Mouse (Mus musculus): Measurements from ENCODE around the gene Hcfc1.
A peak's percentile ranks its signal among the peaks of the same experiment; 100 is the strongest.

The Hcfc1 gene

DNA sequence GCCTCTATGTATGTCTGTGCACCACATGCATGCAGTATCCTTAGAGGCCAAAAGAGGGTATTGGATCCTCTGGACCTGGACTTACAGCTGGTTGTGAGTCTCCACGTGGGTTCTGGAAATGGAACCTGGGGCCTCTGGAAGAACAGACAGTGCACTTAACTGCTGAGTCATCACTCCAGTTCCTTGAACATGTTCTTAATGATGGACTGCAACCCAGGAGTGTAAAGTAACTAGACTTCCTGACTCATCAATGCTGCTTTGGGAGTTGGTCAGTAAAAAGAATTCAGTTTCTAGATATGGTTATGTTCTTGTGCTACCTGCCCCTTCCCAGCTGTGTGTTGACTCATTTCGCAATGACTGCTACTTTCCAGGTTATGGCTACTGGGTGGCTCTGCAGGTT, 34.3 kb downstream of the Hcfc1 start:
- DNase-seq = no peak

DNA sequence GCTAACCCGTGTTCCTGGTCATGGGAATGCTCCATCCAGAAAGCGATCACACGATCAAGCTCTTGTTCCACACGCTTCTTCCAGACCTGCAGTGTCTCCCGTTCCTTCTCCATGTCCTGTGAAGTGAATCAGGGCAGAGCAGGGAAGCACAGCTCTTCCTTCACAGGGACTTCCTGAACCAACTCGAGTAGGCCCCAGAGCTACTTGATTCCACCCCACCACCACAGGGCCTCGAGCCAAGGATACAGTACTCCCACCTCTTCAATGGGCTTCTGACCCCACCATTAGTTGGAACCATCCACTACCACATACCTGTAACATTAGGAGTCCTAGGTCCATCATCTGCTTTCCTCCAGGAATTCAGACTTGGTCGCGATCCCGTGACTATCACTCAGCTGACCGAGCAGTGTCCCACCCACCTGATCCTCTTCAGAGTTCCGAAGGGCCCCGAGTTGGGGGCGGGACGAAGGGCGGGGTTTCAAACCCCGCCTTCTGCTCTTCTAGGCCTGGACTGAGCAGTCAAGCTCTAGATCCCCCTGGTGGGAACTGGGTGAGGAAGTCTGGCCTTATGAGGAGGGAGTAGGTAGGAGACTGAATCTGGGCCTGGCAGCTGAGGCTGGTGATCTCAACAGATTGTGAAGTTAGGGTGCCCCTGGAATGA, 35.6 kb downstream of the Hcfc1 start, which contains the start of gene Renbp:
Gene Renbp (minus strand): TSS at position 449 of the 661 bp plus-strand sequence.
- no peak for DNase-seq

DNA sequence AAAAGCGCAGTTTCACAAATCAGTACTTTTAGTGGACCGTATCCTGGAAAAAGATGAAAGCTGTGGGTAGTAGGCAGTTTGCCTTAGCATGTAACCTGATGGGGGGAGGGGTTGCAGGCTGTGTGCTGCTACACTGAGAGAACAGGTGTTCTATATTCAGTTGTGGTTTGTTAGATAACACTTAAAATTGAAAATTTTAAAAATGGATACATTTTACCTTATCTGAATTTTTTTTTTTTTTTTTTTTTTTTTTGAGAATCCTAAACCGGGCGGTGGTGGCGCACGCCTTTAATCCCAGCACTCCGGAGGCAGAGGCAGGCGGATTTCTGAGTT, 43.6 kb downstream of the Hcfc1 start:
- DNase-seq = no peak

DNA sequence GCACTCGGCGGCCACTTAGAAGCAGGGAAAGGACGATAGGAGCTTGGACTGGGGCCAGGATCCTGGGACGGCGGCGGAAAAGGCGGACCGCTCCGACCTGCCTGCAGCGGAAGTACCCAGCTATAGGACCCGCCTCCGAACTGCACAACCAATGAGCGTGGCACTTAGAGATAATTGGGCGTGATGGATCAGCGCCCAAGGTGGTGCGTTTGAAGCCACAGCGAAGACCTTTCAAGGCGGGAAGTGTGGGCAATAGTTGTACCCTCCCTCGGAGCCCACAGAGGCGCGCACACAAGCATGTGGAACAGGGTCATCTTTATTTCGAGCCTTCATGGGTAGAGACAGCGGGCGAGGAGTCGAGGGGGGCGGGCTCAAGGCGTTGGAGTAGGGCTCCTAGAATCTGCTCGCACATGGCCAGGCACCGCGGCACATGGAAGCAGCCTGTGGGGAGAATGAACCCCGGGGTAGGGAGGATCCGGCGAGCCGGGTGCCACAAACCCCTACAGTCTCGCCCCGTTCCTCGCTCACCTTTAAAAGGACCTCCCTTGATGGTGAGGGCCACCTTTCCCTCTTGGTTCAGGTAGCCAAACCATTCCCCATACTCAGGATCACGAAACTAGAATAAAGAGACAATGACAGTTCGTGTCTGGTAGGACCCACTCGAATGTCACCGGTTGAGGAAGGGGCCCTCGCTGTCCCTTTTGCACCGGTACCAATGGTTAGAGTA, 44.2 kb downstream of the Hcfc1 start, which contains the start of the genes Arhgap4 and Naa10:
Gene Arhgap4 (minus strand): TSS at position 48 of the 727 bp plus-strand sequence.
Gene Naa10 (minus strand): TSS at position 122 of the 727 bp plus-strand sequence.
- peak; percentile 87 for DNase-seq

DNA sequence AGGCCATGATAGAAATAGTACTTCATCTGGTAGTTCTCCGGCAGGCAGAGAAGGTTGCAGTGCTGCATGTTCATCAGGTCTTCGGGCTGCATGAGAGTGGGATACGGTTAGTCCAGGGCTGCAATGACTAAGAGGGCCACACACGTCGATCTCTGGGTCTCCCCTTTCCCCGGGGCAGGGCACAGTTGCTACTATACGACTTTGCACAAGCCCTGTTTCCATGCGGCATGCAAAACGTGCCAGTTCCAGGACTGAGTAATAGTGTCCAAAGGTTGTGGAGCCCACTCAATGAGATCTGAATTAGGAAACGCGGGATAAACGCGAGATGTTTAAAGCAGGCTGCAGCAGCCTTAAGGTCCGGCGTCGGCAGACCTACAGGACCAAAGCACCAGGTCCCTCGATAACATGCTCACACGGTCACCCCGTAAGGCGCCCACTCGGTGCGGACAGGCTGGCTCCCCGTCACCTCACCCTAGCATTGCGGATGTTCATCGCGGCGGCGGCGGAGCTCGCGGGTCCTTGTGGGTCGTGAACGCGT, 44.8 kb downstream of the Hcfc1 start:
- no peak for DNase-seq

DNA sequence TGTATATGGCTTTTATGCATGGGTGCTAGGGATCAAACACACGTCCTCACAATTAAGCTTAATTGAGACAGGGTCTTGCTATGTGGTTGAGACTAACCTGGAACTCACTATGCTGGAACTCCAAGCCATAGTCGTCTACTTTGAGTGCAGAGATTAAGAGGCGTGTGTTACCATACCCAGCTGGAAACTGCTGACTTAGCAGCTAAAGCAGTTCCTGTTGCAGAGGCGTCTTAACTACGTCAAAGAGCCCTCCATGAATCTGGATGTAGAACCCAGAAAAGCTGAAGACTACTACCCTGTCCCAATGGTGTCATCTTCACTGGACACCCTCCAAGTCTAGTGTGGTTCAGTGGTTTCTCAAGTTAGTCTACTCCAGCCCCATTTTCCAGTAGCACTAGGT, 47.5 kb downstream of the Hcfc1 start:
- DNase-seq = no peak

DNA sequence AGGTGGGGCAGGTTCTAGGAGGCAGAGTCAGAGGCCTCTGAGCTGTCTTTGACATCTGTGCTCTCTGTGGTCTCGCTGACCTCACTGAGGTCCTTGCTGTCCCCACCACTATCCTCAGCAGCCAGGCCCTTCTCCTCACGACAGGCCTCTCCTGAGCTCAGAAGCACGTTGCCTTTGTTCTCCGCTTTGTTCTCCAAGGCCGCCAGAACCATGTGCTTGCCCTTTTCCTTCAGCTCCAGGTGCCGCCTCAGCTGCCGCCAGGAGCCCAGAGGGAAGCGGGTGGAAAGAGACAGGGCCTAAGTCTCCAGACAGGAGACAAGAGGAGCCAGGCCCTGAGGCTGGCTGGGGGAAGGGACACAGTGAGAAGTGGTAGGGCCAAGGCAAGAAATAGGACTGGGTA, 49.2 kb downstream of the Hcfc1 start:
- no peak for DNase-seq

DNA sequence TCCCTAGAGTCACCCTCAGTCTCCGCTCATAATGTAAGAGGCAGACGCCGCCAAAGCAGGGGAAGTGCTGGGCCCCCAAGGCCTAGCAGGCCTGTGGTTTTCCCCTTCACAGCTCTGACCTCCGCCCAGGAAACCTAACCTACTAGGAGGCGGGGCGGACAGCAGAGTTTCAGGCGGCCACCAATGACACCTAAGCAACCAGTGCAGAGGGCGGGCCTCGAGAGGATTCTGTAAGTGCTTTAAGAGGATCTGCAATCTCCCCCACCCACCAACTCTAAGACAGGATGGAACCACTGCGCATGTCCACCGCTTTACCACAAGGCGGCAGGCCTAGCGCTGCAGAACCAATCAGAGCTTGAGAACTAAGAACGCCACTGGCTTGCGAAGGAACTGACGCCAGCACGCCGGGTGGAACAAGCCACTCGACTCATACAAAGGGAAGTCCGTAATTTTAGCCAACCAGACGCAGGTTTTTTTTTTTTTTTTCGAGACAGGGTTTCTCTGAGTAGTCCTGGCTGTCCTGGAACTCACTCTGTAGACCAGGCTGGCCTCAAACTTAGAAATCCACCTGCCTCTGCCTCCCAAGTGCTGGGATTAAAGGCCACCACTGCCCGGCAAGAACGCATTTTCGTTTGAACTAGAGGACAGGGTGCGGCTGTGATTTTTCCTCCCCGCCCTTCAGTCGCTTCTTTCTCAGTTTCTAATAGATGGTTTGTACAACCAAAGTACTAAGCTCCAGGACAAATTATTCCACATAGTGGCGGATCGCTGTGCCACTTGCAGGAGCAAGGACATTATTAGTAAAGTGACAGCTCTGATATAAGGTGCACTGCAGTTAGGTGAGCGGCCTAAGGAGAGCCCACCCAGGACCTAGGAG, 51.1 kb downstream of the Hcfc1 start:
- peak; percentile 82 for DNase-seq

DNA sequence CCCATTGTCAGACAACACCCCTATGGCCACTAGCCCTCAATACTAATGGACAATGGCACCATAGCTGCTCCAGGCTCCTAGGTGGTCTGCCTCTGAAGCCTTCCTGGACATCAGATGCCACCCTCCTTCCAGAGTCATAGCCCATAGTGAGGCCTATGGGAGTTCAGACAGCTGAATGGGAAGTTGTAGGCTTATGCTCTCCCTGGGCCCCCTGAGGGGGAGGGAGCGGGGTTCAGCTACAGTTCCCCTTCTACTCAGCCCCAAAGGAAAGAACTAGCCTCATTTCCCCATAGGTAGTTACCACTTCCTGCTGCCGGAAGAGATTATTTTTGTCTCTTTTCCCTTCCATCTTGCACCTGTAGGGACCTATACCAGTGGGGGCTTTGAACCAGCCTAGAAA, 54.6 kb downstream of the Hcfc1 start:
- DNase-seq = no peak

DNA sequence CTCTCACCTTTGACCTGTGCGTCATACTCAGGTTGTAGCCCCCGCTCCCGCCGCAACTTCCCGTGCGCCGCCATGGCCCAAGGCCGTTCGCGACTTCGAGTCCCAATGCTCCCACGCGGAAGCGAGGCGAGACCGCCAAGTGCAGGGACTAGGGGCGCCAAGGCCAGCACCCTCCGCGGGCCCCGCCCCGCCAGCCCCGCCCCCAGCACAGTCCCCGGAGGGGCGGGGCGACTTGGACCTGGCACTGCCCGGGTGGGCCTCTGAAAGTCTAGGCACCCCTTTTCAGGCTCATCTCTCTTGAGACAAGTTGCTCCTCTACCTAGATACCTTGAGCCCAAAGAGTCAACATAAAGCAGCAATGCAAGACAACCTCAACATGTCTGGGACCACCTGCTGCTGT, 55.0 kb downstream of the Hcfc1 start:
- DNase-seq = no peak

DNA sequence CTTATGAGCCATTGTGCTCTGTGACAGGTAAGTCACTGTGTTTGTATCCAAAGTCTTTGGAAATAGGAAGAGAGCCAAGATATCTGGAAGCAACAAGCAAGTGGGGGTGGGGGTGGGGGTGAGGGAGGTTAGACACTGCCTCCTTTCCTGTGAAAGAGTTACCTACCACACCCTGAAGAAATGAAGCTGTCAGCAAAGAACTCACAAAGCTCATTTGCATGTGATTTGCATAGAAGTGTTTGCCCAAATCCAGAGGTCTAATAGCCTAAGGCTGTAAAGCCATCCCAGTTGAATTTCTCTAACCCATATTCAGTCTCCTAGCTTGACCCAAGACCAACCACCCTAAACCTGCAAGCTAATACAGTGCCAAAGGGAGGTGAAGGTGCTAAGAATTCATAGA, 55.7 kb downstream of the Hcfc1 start:
- no peak for DNase-seq

DNA sequence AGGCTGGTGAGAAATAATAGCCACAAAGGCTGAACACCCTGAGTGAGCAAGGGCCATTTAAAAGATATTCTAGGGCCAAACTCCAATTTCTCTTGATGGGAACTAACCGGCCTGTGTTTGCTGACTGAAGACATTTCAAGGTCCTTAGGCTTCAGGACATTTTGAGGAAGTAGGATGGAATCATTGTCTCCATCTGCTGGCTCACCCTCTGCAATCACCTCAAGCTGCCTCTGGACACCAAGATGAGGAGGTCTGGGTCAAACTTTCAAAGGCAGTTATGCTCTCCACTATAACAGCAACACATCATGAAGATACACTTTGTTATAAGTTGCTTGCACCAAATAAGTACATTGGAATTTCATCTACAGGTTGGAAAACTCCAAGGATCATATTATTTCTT, 56.1 kb downstream of the Hcfc1 start:
- no peak for DNase-seq

DNA sequence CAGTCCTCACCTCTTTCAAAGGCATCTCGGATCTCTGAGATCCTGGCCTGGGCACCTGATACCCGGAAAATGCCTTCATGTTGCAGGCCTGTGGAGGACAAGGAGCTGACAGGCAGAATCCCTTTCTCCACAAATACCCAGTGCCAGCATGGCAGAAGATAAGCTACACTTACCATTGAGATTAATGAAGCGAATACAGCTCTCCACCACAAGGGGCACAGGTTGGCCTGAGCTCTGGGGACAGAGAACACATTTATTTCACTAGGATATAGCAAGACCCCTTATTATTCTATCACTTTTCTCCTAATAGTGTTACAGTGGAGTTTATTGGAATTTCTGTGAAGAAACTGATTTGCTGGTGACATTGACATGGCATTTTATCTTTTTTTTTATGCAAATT, 68.2 kb downstream of the Hcfc1 start:
- no peak for DNase-seq

DNA sequence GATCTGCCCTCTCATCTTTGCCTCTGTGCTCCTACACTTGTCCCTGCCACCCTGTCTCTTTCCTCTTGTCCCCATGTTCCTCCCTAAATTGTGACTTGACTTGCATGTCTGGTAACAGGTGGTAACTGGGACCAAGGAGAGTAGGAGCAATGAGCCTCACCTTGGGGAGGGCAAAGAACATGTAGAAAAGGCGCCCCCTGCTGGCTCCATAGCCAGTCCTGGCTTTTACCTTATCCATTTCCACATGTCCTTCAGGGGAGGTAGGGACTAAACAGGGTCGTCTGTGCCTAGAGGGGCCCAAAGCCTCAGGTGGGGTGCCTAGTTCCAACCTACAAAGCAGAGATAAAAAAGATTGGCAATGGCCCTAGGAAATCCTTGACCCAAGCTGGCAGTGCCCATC, 70.4 kb downstream of the Hcfc1 start, which contains the start of gene L1cam:
Gene L1cam (minus strand): TSS at position 387 of the 400 bp plus-strand sequence.
- DNase-seq = peak; percentile 47

DNA sequence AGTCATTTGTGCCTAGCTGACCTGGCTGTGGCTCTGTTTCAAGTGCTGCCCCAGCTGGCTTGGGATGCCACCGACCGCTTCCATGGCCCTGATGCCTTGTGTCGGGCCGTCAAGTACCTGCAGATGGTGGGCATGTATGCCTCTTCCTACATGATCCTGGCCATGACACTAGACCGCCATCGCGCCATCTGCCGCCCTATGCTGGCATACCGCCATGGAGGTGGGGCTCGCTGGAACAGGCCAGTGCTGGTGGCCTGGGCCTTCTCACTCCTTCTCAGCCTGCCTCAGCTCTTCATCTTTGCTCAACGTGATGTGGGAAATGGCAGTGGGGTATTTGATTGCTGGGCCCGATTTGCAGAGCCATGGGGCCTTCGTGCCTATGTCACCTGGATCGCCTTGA, 73.3 kb downstream of the Hcfc1 start:
- DNase-seq = no peak
